Mouse (Mus musculus) retina, postnatal 7 days (tissue): Measurements from ENCODE around the gene Larp1b.

Experiments
- DNase-seq: peaks from one replicate; pipeline ENCODE4 v3.0.0-alpha.2; 2012; ENCODE audit warnings: low read depth, low spot score

Larp1b gene

DNA sequence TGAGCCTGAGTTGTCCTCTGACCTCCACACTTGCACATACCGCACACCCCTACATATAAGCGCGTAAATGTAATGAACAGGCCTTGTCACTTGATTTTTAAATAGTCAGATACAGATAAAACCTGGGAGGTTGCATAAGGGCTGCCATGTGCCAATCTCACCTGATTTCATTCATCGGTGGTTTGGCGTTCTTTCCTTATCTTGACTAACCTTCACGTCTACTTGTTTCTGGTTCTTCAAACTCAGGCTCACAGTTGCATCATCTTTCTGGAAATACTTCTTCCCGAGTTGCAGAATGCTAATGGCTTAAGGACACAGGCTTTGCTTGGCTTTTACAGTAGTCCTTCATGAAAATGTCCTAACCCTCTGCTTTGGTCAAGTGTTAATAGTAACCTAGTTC is 71.1 kb downstream of the Larp1b start:
- DNase-seq: no peak

GRCm38 (mm10) chr3:41021980-41022379 is 72.4 kb downstream of the Larp1b start:
- no peak for DNase-seq

- DNase-seq: no peak
Observed at GRCm38 (mm10) chr3:41030705-41031104, 81.1 kb downstream of the Larp1b start.

- DNase-seq: no peak
Observed at GRCm38 (mm10) chr3:41031286-41032210, 81.9 kb downstream of the Larp1b start.

DNA sequence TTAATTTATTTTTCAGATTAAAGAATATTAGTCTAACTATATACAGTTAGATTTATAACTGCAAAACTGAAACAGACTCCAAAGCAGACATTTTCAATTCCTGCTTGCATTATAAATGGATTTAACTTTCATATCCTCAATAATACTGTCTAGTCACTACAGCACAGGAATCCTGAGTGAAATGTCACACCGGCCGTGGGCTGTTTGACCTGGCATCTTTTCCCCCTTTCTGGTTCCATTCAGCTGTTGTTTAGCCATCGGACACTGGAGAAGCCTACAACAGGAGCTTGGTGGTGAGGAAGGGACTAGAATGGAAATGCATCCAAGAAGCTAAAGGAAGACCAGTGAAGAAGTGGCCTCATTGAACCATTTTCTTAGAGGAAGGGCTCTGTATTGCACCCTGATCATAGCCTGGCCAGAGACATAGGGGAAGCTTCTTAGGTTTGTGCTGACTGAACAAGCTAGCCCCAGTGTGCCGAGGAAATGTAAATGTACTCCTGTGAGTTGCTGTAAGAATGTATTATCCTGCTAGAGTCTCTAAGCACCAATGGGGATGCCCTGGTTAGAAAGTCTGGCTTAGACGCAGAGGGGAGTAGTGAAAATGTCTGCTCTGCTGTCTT is 88.8 kb downstream of the Larp1b start:
- no peak for DNase-seq

GRCm38 (mm10) chr3:41041241-41041640 is 91.6 kb downstream of the Larp1b start:
- no peak for DNase-seq

DNA sequence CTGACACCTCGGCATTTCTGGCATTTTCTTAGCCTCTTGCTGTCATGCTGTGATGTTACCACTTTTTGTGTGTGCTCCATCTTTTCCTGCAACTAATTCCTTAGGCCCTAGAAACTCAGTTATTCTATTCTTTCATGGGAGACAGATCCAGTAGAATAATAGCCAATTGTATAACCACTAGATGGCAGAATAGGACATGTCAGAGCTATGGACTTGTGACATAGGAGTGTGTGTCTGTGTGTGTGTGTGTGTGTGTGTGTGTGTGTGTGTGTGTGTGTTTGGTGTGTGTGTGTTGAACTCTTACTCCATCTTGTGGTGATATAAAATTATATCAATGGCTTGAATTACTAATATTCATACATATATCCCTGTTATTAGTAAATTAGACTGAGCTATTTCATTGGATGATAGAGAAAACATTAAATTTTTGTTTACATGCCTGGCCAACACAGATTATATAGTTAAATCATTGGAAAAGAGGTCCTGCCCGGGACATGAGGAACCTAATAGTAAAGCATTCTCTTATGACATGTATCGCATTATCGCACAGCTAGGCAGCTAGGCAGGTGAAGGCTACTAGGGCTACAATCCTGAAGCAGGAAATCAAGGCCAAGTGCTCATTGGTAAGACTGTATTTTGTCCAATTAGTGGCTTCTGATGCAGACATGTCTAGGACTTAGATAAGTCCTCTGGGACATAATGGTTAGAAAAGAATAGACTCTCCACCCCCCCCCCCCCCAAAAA is 92.7 kb downstream of the Larp1b start:
- peak; percentile 62 for DNase-seq

GRCm38 (mm10) chr3:41043756-41044354 is 94.2 kb downstream of the Larp1b start:
- no peak for DNase-seq

DNA sequence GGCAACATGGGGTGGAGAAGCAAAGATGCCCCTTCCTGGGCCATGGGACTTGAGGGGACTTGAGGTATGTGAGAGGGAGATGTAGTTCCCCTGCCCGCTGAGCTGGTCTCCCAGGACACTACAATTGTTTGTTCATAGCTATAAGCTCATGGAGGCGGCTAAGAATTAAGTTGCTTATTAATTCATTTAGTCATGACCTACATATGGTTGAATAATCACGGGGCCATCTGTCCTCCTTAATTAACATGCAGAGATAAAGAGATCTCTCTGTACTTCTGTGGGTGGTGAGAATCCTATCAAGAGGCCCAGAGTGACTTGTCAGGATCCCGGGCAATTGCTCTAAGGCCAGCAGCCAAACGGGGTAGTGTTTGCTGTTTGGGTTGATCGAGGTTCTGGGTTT is 98.2 kb downstream of the Larp1b start:
- peak; percentile 53 for DNase-seq

GRCm38 (mm10) chr3:41053334-41053733 is 103.7 kb downstream of the Larp1b start:
- no peak for DNase-seq

DNA sequence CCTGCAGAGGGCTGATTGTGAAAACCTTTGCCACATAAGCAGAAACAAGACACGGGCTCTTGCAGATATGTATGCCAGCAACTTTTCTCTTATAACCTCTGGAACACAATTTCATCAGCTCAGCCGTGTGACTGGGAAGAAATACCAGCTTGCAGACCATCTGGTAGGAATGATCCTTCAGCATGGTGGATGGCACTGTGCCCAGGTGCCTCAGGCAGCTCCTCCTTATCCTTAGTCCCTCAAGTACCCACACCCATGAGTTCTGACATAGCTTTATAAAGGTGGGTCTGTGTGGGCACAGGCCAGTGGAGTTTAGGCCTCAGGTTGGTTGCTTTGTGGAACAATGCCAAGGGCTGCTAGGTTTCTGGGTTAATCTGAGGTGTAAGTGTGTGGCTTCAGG is 108.8 kb downstream of the Larp1b start:
- no peak for DNase-seq

GRCm38 (mm10) chr3:41059249-41059648 is 109.6 kb downstream of the Larp1b start:
- no peak for DNase-seq

- DNase-seq: no peak
Observed at GRCm38 (mm10) chr3:41061831-41062565, 112.4 kb downstream of the Larp1b start.

DNA sequence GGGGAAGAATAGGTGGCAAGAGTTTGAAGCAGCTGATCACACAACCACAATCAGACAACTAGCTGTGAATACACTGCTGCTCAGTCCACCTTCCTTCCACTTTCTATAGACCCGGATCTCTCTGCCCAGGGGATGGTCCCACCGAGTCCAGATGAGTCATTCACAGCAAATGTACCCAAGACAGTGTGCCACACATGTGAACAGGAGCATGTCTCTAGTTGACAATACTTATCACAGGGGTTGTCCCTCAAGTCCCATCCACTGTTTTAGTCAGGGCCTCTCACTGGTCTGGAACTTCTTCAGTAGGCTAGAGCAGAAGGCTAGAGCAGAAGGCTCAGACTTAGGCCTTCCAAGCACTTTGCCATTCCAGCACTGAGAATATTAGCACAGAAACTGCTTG is 113.1 kb downstream of the Larp1b start:
- no peak for DNase-seq

GRCm38 (mm10) chr3:41065320-41065719 is 115.7 kb downstream of the Larp1b start:
- no peak for DNase-seq

- no peak for DNase-seq
Observed at GRCm38 (mm10) chr3:41070519-41070918, 120.9 kb downstream of the Larp1b start.

DNA sequence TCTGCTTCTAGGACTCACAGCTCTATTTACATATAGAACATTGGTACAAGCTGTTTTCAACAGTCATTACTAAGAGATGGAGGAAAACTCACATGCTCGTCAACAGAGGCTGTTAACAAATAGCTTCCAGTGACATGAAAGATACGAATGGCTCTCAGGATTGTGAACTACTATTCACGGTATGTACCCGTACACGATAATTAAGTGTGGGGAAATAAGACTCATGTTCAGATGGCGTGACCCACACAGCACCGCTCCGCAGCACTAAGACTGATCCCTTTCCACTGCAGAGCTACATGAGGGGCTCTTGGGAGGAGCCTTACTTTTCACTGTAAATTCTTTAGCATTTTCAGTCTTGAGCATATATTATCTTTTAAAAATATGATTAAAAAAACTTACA is 125.7 kb downstream of the Larp1b start:
- no peak for DNase-seq

GRCm38 (mm10) chr3:41078673-41079072 is 129.0 kb downstream of the Larp1b start:
- DNase-seq: no peak

DNA sequence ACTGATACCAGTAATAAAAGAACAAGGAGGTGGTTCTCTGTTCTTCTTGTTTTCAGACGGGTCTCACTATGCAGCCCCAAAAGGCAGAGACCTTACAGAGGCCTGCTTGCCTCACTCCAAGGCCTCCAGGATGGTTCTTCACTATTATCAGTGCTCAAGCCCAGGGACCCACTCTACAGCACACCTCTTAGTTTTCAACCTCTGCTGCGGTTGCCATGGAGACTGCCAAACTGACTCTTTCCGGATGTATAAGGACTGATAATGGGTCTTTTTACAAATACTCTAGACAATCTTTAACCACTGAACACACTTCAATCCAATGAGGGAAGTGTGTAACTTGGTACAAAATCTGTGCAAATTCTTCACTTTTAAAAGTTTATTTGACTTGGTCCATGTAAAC is 131.1 kb downstream of the Larp1b start:
- DNase-seq: no peak

DNA sequence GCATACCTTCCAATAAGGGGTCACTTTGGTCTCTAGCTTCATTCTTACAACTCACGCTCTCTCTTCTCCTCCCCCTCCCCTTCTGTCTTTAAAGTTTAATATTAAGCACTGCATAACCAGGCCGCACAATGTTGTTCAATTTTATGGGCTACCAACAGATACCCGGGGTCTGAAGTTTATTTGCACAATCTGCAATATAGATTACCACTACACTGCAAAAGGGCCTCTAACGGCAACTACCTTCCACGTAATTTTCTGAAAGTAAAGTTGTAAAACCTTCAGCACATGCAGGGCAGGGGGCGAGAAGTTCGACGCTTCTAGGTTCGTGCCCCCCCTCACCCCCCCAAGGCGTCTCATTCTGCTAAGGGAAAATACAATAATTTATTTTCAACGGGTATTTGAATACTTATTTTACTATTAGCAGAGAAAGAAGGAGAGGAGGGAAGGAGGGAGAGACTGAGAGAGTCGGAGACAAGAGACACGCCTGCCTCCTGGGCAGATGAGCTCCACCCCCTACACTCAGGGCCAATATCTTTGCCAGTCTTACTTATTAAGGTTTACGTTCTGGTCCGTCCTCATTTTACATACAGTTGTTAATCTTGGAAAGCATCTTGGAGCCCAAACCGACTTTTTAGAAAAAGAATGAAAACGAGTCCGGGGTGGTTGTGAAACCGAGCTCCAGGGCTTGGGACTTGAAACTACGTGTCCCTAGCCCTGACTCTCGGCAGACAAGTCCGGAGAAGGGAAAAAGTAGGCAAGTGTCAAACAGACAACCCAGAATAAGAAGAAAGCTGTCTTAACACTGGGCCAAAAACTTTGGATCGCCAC is 132.1 kb downstream of the Larp1b start:
- no peak for DNase-seq
